Mouse (Mus musculus): Measurements from ENCODE around the gene Hif3a. TPM values are rescaled to one million over a fixed set of nuclear protein-coding genes. Genes with fewer than 3 reads are reported as not detected.
"Not testable (repeated sequence)": the region's sequence is repeated elsewhere in the genome, so short reads cannot be mapped to it uniquely, and the experiment has no call there.

Gene Hif3a
- polyA plus RNA-seq, 1 experiment, result 8.9 TPM

GRCm38 (mm10) chr7:17076542-17076941, 14.3 kb upstream of the Hif3a start:
- H3K27ac ChIP-seq (ENCODE audit: control insufficient read depth, insufficient read depth, low read length), result no peak overlapping the region
- H3K27me3 ChIP-seq (ENCODE audit: control insufficient read depth, insufficient read depth, low read length), result no peaks in the 10 kb centered on the region
- no peak for DNase-seq
- no peak for TF ChIP-seq POLR2A (IDR thresholded peaks at IDR 0.05; ENCODE audit: control insufficient read depth, extremely low read depth, insufficient read depth, low read length, poor library complexity)
- no peak for TF ChIP-seq CTCF (IDR thresholded peaks at IDR 0.05; ENCODE audit: borderline replicate concordance, control insufficient read depth, extremely low read depth, insufficient read depth, low read length, poor library complexity)
- no peaks in the 10 kb centered on the region for H3K4me1 ChIP-seq (replicated peaks; ENCODE audit: control insufficient read depth, insufficient read depth, low read length)
- H3K36me3 ChIP-seq (ENCODE audit: control insufficient read depth, insufficient read depth, low read length), result no peaks in the 10 kb centered on the region
- no peak overlapping the region for H3K4me3 ChIP-seq (ENCODE audit: control insufficient read depth, insufficient read depth, low read length)
- 97% methylated on average over 1 of the region's 1 CpGs for WGBS

DNA sequence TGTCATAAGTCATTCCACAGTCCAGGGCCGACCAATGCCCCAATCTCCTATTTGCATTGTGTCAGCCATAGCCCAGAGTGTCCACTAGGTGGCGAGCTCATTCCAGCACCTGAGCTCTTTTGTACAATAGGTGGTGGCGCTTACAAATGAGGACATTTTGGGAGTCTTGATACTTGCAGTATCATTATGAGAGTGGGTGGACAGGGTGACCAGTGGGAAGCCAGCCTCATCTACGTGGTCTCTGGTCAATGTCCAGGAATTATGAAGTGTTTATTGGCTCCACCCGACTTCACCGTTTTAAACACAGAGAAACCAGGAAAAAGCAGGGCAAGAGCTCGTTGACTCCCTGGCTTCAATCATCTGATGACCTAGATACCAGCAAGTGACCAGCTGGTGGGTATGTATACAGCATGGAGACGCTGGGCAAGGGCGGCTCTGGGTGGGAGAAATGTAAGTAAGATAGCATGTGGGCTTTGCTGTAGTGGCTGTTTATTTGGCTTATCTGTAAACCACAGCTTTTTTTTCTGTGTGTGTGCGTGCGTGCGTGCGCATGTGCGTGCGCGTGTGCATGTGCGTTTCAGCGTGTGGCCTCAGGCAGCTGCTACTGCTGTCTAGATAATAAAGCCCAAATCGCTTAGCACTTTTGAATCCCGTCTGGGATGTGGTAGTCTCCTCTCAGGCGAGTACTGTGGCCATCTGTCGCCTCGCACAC, 11.8 kb upstream of the Hif3a start, which contains the start of gene Psg16:
Psg16 (plus strand) TSS at position 137 of the 712 bp plus-strand sequence.
- DNase-seq, result peak; percentile 58
- 53% methylated on average over 23 of the region's 23 CpGs for WGBS
- Histone ChIP-seq H3K27me3 (ENCODE audit: control insufficient read depth, insufficient read depth, low read length) (no peaks in the 10 kb centered on the region), H3K36me3 (ENCODE audit: control insufficient read depth, insufficient read depth, low read length) (no peaks in the 10 kb centered on the region), H3K4me3 (ENCODE audit: control insufficient read depth, insufficient read depth, low read length) (no peak within 1 kb of the TSS), H3K27ac (ENCODE audit: control insufficient read depth, insufficient read depth, low read length) (no peak within 1 kb of the TSS), H3K4me1 (replicated peaks; ENCODE audit: control insufficient read depth, insufficient read depth, low read length) (no peaks in the 10 kb centered on the region)
- TF ChIP-seq CTCF (IDR thresholded peaks at IDR 0.05; ENCODE audit: borderline replicate concordance, control insufficient read depth, extremely low read depth, insufficient read depth, low read length, poor library complexity) (peak; percentile 14; the same call in 1 of the 2 replicates), POLR2A (IDR thresholded peaks at IDR 0.05; ENCODE audit: control insufficient read depth, extremely low read depth, insufficient read depth, low read length, poor library complexity) (no peak)

GRCm38 (mm10) chr7:17073513-17073903, 11.3 kb upstream of the Hif3a start:
- 68% methylated on average over 5 of the region's 5 CpGs for WGBS
- Histone ChIP-seq H3K4me3 (ENCODE audit: control insufficient read depth, insufficient read depth, low read length) (no peak overlapping the region), H3K27ac (ENCODE audit: control insufficient read depth, insufficient read depth, low read length) (no peak overlapping the region), H3K27me3 (ENCODE audit: control insufficient read depth, insufficient read depth, low read length) (no peaks in the 10 kb centered on the region), H3K4me1 (replicated peaks; ENCODE audit: control insufficient read depth, insufficient read depth, low read length) (no peaks in the 10 kb centered on the region), H3K36me3 (ENCODE audit: control insufficient read depth, insufficient read depth, low read length) (no peaks in the 10 kb centered on the region)
- DNase-seq, result no peak
- no peak for TF ChIP-seq CTCF (IDR thresholded peaks at IDR 0.05; ENCODE audit: borderline replicate concordance, control insufficient read depth, extremely low read depth, insufficient read depth, low read length, poor library complexity)
- no peak for TF ChIP-seq POLR2A (IDR thresholded peaks at IDR 0.05; ENCODE audit: control insufficient read depth, extremely low read depth, insufficient read depth, low read length, poor library complexity)

- not testable (repeated sequence) for H3K27me3 ChIP-seq (ENCODE audit: control insufficient read depth, insufficient read depth, low read length); DNase-seq; H3K27ac ChIP-seq (ENCODE audit: control insufficient read depth, insufficient read depth, low read length); H3K4me3 ChIP-seq (ENCODE audit: control insufficient read depth, insufficient read depth, low read length); H3K4me1 ChIP-seq (replicated peaks; ENCODE audit: control insufficient read depth, insufficient read depth, low read length); H3K36me3 ChIP-seq (ENCODE audit: control insufficient read depth, insufficient read depth, low read length)
- WGBS, result 73% methylated on average over 5 of the region's 5 CpGs
These were observed 5.4 kb upstream of the Hif3a start for GRCm38 (mm10) chr7:17067651-17068050.

DNA sequence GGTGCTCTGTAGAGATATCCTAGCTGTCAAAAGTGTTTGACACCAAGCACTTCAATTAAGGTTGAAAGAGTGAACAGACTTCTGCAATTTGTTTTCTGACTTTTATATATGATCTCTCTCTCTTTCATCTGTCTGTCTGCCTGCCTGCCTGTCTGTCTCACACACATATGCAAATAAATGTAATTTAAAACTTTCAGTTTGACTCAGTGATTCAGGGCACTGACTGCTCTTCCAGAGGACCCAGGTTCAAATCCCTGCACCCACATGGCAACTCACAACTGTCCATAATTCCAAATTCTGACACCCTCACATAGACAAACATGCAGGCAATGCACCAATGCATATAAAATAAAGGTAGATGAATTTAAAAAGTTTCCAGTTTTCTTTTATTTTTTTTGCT, 4.8 kb upstream of the Hif3a start:
- no peaks in the 10 kb centered on the region for H3K36me3 ChIP-seq (ENCODE audit: control insufficient read depth, insufficient read depth, low read length)
- H3K27me3 ChIP-seq (ENCODE audit: control insufficient read depth, insufficient read depth, low read length), result no peaks in the 10 kb centered on the region
- no peaks in the 10 kb centered on the region for H3K4me1 ChIP-seq (replicated peaks; ENCODE audit: control insufficient read depth, insufficient read depth, low read length)
- no peak overlapping the region for H3K27ac ChIP-seq (ENCODE audit: control insufficient read depth, insufficient read depth, low read length)
- DNase-seq, result no peak
- no peak overlapping the region for H3K4me3 ChIP-seq (ENCODE audit: control insufficient read depth, insufficient read depth, low read length)
- no peak for TF ChIP-seq POLR2A (IDR thresholded peaks at IDR 0.05; ENCODE audit: control insufficient read depth, extremely low read depth, insufficient read depth, low read length, poor library complexity)
- no peak for TF ChIP-seq CTCF (IDR thresholded peaks at IDR 0.05; ENCODE audit: borderline replicate concordance, control insufficient read depth, extremely low read depth, insufficient read depth, low read length, poor library complexity)

GRCm38 (mm10) chr7:17066412-17066811, 4.2 kb upstream of the Hif3a start:
- DNase-seq, result peak; percentile 78
- no peaks in the 10 kb centered on the region for H3K27me3 ChIP-seq (ENCODE audit: control insufficient read depth, insufficient read depth, low read length)
- H3K4me1 ChIP-seq (replicated peaks; ENCODE audit: control insufficient read depth, insufficient read depth, low read length), result no peaks in the 10 kb centered on the region
- TF ChIP-seq POLR2A (IDR thresholded peaks at IDR 0.05; ENCODE audit: control insufficient read depth, extremely low read depth, insufficient read depth, low read length, poor library complexity) (no peak), CTCF (IDR thresholded peaks at IDR 0.05; ENCODE audit: borderline replicate concordance, control insufficient read depth, extremely low read depth, insufficient read depth, low read length, poor library complexity) (no peak)
- no peak overlapping the region for H3K27ac ChIP-seq (ENCODE audit: control insufficient read depth, insufficient read depth, low read length)
- WGBS, result 2% methylated on average over 2 of the region's 2 CpGs
- no peak overlapping the region for H3K4me3 ChIP-seq (ENCODE audit: control insufficient read depth, insufficient read depth, low read length)
- no peaks in the 10 kb centered on the region for H3K36me3 ChIP-seq (ENCODE audit: control insufficient read depth, insufficient read depth, low read length)

- H3K27ac ChIP-seq (ENCODE audit: control insufficient read depth, insufficient read depth, low read length), result no peak overlapping the region
- DNase-seq, result no peak
- WGBS, result 89% methylated on average over 9 of the region's 9 CpGs
- TF ChIP-seq POLR2A (IDR thresholded peaks at IDR 0.05; ENCODE audit: control insufficient read depth, extremely low read depth, insufficient read depth, low read length, poor library complexity), result no peak
- TF ChIP-seq CTCF (IDR thresholded peaks at IDR 0.05; ENCODE audit: borderline replicate concordance, control insufficient read depth, extremely low read depth, insufficient read depth, low read length, poor library complexity), result no peak
- no peak overlapping the region for H3K4me3 ChIP-seq (ENCODE audit: control insufficient read depth, insufficient read depth, low read length)
- no peaks in the 10 kb centered on the region for H3K36me3 ChIP-seq (ENCODE audit: control insufficient read depth, insufficient read depth, low read length)
- H3K4me1 ChIP-seq (replicated peaks; ENCODE audit: control insufficient read depth, insufficient read depth, low read length), result peaks cover 7% of the 10 kb centered on the region
- no peaks in the 10 kb centered on the region for H3K27me3 ChIP-seq (ENCODE audit: control insufficient read depth, insufficient read depth, low read length)
These were observed 3.4 kb upstream of the Hif3a start for GRCm38 (mm10) chr7:17065620-17066019.
